Mouse (Mus musculus) intestine, embryonic 15.5 days (tissue): ENCODE measurements around the gene Zfp219. TPM values are rescaled to one million over a fixed set of nuclear protein-coding genes. Genes with fewer than 3 reads are reported as not detected.

ENCODE experiments used
- ATAC-seq: fragments of 200-750 bp; cut with Nextera tagmentation; 2 replicates; pipeline ENCODE4 v1.8.0; 2017; ENCODE audit warnings: moderate TSS enrichment, moderate library complexity
- H3K27ac ChIP-seq: fragments of 300-500 bp; sonication (generic); 2 replicates; pipeline ENCODE4 v1.5.1; 2015; ENCODE audit warnings: mild to moderate bottlenecking, inconsistent platforms
- H3K27me3 ChIP-seq: fragments of 300-500 bp; sonication (generic); replicated peaks from 2 replicates; pipeline ENCODE4 v1.6.1; 2015; ENCODE audit warnings: inconsistent platforms
- H3K36me3 ChIP-seq: fragments of 300-500 bp; sonication (generic); 2 replicates; pipeline ENCODE4 v1.6.1; 2015; ENCODE audit warnings: inconsistent platforms
- H3K4me1 ChIP-seq: fragments of 300-500 bp; sonication (generic); replicated peaks from 2 replicates; pipeline ENCODE4 v1.6.1; 2015; ENCODE audit warnings: inconsistent platforms
- H3K4me2 ChIP-seq: fragments of 300-500 bp; sonication (generic); replicated peaks from 2 replicates; pipeline ENCODE4 v1.6.1; 2015; ENCODE audit warnings: mild to moderate bottlenecking, inconsistent platforms
- H3K4me3 ChIP-seq: fragments of 300-500 bp; sonication (generic); replicated peaks from 2 replicates; pipeline ENCODE4 v1.5.1; 2015; ENCODE audit warnings: inconsistent platforms
- H3K9ac ChIP-seq: fragments of 300-500 bp; sonication (generic); 2 replicates; pipeline ENCODE4 v1.6.1; 2015; ENCODE audit warnings: inconsistent platforms
- H3K9me3 ChIP-seq: fragments of 300-500 bp; sonication (generic); 2 replicates; pipeline ENCODE4 v1.6.1; 2016; ENCODE audit warnings: inconsistent platforms
- WGBS: fragments of 180-500 bp; shearing (Covaris S2); methylation state at CpG from one replicate; pipeline ENCODE4 v1.1.7; 2015; 5-methylcytosine and 5-hydroxymethylcytosine counted together
- polyA plus RNA-seq: library from polyadenylated mRNA; unstranded; fragments of >200 nt; fragmentation: Nextera tagmentation; extraction: Ambion mirVana; gene quantifications from 2 replicates; pipeline ENCODE4 v1.2.1, GENCODE M21; 2015

Zfp219 gene
- polyA plus RNA-seq, 1 experiment from 2014 or later: 29.8 TPM

GRCm38 (mm10) chr14:52026342-52026741 is 5.8 kb upstream of the Zfp219 start:
- Histone ChIP-seq H3K4me3 (no peak overlapping the region), H3K4me2 (no peak overlapping the region), H3K27ac (no peak overlapping the region), H3K36me3 (no peaks in the 10 kb centered on the region), H3K27me3 (no peaks in the 10 kb centered on the region), H3K9ac (no peak overlapping the region), H3K9me3 (no peaks in the 10 kb centered on the region), H3K4me1 (peaks cover 13% of the 10 kb centered on the region)
- 82% methylated on average over 4 of the region's 4 CpGs for WGBS
- ATAC-seq: no peak

GRCm38 (mm10) chr14:52024133-52024532 is 3.6 kb upstream of the Zfp219 start:
- no peak overlapping the region for H3K4me3 ChIP-seq
- H3K9me3 ChIP-seq: no peaks in the 10 kb centered on the region
- peaks cover 17% of the 10 kb centered on the region for H3K4me1 ChIP-seq
- WGBS: 85% methylated on average over 2 of the region's 2 CpGs
- H3K27ac ChIP-seq: no peak overlapping the region
- no peaks in the 10 kb centered on the region for H3K36me3 ChIP-seq
- no peak overlapping the region for H3K4me2 ChIP-seq
- ATAC-seq: no peak
- H3K9ac ChIP-seq: no peak overlapping the region
- H3K27me3 ChIP-seq: no peaks in the 10 kb centered on the region

- Histone ChIP-seq H3K4me1 (peaks cover 26% of the 10 kb centered on the region), H3K36me3 (no peaks in the 10 kb centered on the region), H3K27ac (peak overlapping the region; percentile 79), H3K4me3 (peak overlapping the region; percentile 25), H3K9ac (peak overlapping the region; percentile 20; the same call in 1 of the 2 replicates), H3K4me2 (peak overlapping the region; percentile 61), H3K9me3 (no peaks in the 10 kb centered on the region), H3K27me3 (no peaks in the 10 kb centered on the region)
- 5% methylated on average over 23 of the region's 23 CpGs for WGBS
- ATAC-seq: peak; percentile 35
These were observed 2.4 kb upstream of the Zfp219 start for GRCm38 (mm10) chr14:52022709-52023459.

- ATAC-seq: no peak
- Histone ChIP-seq H3K27me3 (no peaks in the 10 kb centered on the region), H3K4me3 (no peak overlapping the region), H3K4me1 (peaks cover 26% of the 10 kb centered on the region), H3K27ac (peak overlapping the region; percentile 79; the same call in 1 of the 2 replicates), H3K9ac (no peak overlapping the region), H3K9me3 (no peaks in the 10 kb centered on the region), H3K36me3 (no peaks in the 10 kb centered on the region), H3K4me2 (peak overlapping the region; percentile 61)
- WGBS: 58% methylated on average over 3 of the region's 3 CpGs
These were observed 1.7 kb upstream of the Zfp219 start for GRCm38 (mm10) chr14:52022244-52022708.

- Histone ChIP-seq H3K4me1 (peaks cover 27% of the 10 kb centered on the region), H3K27me3 (no peaks in the 10 kb centered on the region), H3K36me3 (no peaks in the 10 kb centered on the region), H3K4me3 (no peak overlapping the region), H3K9ac (no peak overlapping the region), H3K9me3 (no peaks in the 10 kb centered on the region), H3K4me2 (no peak overlapping the region), H3K27ac (0 out of 2 replicates have a peak overlapping the region, but pooled peaks have one; percentile 98)
- 88% methylated on average over 8 of the region's 8 CpGs for WGBS
- ATAC-seq: no peak
These were observed 1.2 kb upstream of the Zfp219 start for GRCm38 (mm10) chr14:52021568-52022212.

GRCm38 (mm10) chr14:52021138-52021529 is 601 bp upstream of the Zfp219 start:
- no peaks in the 10 kb centered on the region for H3K36me3 ChIP-seq
- ATAC-seq: no peak
- H3K9me3 ChIP-seq: no peaks in the 10 kb centered on the region
- 59% methylated on average over 4 of the region's 4 CpGs for WGBS
- peak overlapping the region; percentile 60 for H3K4me2 ChIP-seq
- peak overlapping the region; percentile 59; the same call in 1 of the 2 replicates for H3K4me3 ChIP-seq
- peak overlapping the region; percentile 98; the same call in 1 of the 2 replicates for H3K27ac ChIP-seq
- H3K4me1 ChIP-seq: peaks cover 33% of the 10 kb centered on the region
- H3K9ac ChIP-seq: no peak overlapping the region
- no peaks in the 10 kb centered on the region for H3K27me3 ChIP-seq

- Histone ChIP-seq H3K27ac (peak overlapping the region; percentile 98), H3K4me1 (peaks cover 43% of the 10 kb centered on the region), H3K9ac (peak overlapping the region; percentile 83), H3K27me3 (no peaks in the 10 kb centered on the region), H3K9me3 (no peaks in the 10 kb centered on the region), H3K4me2 (peak overlapping the region; percentile 60), H3K4me3 (peak overlapping the region; percentile 59), H3K36me3 (no peaks in the 10 kb centered on the region)
- under 1% methylated on average over 74 of the region's 74 CpGs for WGBS
- peak; percentile 85 for ATAC-seq
These were observed 768 bp downstream of the Zfp219 start for GRCm38 (mm10) chr14:52019590-52020340.

GRCm38 (mm10) chr14:52019051-52019589 is 1.4 kb downstream of the Zfp219 start:
- Histone ChIP-seq H3K36me3 (no peaks in the 10 kb centered on the region), H3K4me1 (peaks cover 43% of the 10 kb centered on the region), H3K9ac (peak overlapping the region; percentile 83), H3K9me3 (no peaks in the 10 kb centered on the region), H3K27me3 (no peaks in the 10 kb centered on the region), H3K4me2 (peak overlapping the region; percentile 60), H3K4me3 (peak overlapping the region; percentile 59), H3K27ac (peak overlapping the region; percentile 98)
- 24% methylated on average over 12 of the region's 12 CpGs for WGBS
- peak; percentile 2 for ATAC-seq

- peaks cover 42% of the 10 kb centered on the region for H3K4me1 ChIP-seq
- 82% methylated on average over 15 of the region's 15 CpGs for WGBS
- H3K9me3 ChIP-seq: no peaks in the 10 kb centered on the region
- H3K27me3 ChIP-seq: no peaks in the 10 kb centered on the region
- H3K27ac ChIP-seq: peak overlapping the region; percentile 98
- H3K9ac ChIP-seq: peak overlapping the region; percentile 83
- ATAC-seq: no peak
- peak overlapping the region; percentile 60 for H3K4me2 ChIP-seq
- no peaks in the 10 kb centered on the region for H3K36me3 ChIP-seq
- peak overlapping the region; percentile 59 for H3K4me3 ChIP-seq
These were observed 2.1 kb downstream of the Zfp219 start for GRCm38 (mm10) chr14:52018248-52019050.

- 67% methylated on average over 4 of the region's 4 CpGs for WGBS
- no peak for ATAC-seq
- Histone ChIP-seq H3K9me3 (no peaks in the 10 kb centered on the region), H3K27ac (peak overlapping the region; percentile 30; the same call in 1 of the 2 replicates), H3K36me3 (no peaks in the 10 kb centered on the region), H3K27me3 (no peaks in the 10 kb centered on the region), H3K4me1 (peaks cover 36% of the 10 kb centered on the region), H3K4me2 (peak overlapping the region; percentile 60), H3K4me3 (no peak overlapping the region), H3K9ac (no peak overlapping the region)
These were observed 2.9 kb downstream of the Zfp219 start for GRCm38 (mm10) chr14:52017662-52018061.

GRCm38 (mm10) chr14:52016625-52017405 is 3.7 kb downstream of the Zfp219 start:
- H3K4me1 ChIP-seq: peaks cover 33% of the 10 kb centered on the region
- WGBS: 67% methylated on average over 13 of the region's 13 CpGs
- H3K36me3 ChIP-seq: no peaks in the 10 kb centered on the region
- H3K27me3 ChIP-seq: no peaks in the 10 kb centered on the region
- peak; percentile 21 for ATAC-seq
- no peak overlapping the region for H3K9ac ChIP-seq
- no peaks in the 10 kb centered on the region for H3K9me3 ChIP-seq
- peak overlapping the region; percentile 93 for H3K27ac ChIP-seq
- peak overlapping the region; percentile 9; the same call in 1 of the 2 replicates for H3K4me3 ChIP-seq
- H3K4me2 ChIP-seq: peak overlapping the region; percentile 41
